Mouse (Mus musculus) right cerebral cortex, postnatal 14 days (tissue): ENCODE data around the gene Vmn1r36.
"Not testable (repeated sequence)": the region's sequence is repeated elsewhere in the genome, so short reads cannot be mapped to it uniquely, and the experiment has no call there.

Experiments
- DNase-seq: peaks from one replicate; pipeline ENCODE4 v3.0.0; 2022

The Vmn1r36 gene

DNA sequence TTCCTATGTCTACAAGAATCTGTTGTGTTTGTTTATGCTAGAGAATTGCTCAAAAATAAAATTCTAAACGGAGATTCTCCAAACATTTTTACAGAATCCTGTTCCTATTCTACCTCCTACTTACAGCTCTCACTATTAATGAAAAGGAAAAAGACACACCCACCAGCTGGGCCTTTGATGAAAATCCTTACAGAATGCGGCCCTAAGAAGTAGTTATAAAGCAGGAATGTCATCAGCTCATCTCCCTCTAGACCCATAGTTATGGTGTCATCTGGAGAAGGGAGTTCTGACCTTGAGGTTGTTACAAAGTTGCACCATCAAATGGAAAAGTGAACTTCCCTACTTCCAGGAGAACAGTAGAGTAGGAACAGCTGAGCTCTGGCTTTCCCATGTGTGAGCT, at the start of gene Vmn1r36:
Gene Vmn1r36, minus strand, starts transcription at position 101 of the 400 bp plus-strand sequence.
- not testable (repeated sequence) for DNase-seq

DNA sequence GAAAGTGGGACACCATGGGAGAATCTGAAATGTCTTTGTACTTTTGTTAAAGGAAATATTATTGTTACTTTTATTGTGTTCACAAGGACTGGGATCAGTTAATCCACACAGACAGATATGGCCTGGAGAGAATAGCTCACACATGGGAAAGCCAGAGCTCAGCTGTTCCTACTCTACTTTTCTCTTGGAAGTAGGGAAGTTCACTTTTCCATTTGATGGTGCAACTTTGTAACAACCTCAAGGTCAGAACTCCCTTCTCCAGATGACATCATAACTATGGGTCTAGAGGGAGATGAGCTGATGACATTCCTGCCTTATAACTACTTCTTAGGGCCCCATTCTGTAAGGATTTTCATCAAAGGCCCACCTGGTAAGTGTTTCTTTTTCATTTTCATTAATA, 10.1 kb upstream of the Vmn1r36 start, which contains the start of gene Vmn1r37:
Gene Vmn1r37, plus strand, starts transcription at position 301 of the 400 bp plus-strand sequence.
- not testable (repeated sequence) for DNase-seq

DNA sequence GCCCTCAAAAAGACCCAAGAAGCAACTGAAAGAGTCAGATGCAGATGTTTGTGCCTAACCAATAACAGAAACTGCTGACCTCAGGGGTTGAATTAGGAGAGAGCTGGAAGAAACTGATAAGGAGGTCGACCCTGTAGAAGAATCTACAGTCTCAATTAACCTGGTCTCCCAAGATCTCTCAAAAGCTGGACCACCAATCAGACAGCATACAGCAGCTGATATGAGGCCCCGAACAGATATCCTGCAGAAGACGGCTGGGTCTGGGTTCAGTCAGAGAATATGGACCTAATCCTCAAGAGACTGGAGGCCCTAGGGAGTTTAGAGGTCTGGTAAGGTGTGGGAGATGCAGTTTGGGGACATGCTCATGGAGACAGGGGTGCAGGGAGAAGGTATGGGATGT, 5.1 kb downstream of the Vmn1r36 start:
- DNase-seq: no peak

DNA sequence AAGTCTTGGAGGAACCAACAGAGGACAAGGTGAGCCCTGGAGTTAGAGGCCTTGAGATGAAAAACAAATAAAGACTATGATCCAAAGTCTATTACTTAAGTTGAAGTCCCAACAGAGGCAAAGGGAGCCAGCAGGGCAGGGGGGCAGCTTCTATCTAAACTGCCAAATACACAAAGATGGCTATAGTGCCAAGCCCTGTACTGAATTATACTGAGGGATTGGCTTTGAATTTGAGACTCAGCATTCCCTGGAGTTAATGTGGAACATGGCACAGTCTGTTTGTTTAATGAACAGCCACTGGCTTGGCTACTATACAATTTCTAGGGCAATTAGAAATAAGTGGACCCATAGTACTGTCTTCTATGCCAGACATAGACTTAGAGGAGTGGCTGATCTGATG, 10.1 kb downstream of the Vmn1r36 start:
- no peak for DNase-seq

DNA sequence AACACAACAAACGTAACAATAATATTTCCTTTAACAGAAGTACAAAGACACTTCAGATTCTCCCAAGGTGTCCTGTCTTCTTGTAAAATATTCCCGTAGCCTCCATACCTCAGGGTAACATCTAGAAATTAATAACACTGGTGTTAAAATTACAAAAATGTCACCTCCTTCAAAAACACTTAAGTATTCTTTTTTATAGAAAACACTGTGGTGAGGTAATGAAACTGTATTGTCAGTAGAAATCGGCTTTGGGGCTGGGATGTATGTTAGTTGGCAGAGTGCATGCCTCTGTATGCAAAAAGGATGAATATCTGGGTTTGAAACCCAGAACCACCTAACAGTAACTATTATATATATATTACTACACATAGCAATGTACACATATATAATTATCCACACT, 33.2 kb downstream of the Vmn1r36 start, which contains the start of gene Vmn1r35:
Gene Vmn1r35, minus strand, starts transcription at position 101 of the 400 bp plus-strand sequence.
- DNase-seq: no peak
